Mouse (Mus musculus): ENCODE measurements around the gene Wwp2.

The Wwp2 gene

GRCm38 (mm10) chr8:107435962-107436831, at the start of gene Wwp2:
TSS of gene Wwp2 (plus strand) at chr8:107436365.
- peak; percentile 80 to 87 for DNase-seq

GRCm38 (mm10) chr8:107386642-107387041, 49.5 kb upstream of the Wwp2 start:
- peak; percentile 24 to 34 for DNase-seq

GRCm38 (mm10) chr8:107387861-107388260, 48.3 kb upstream of the Wwp2 start:
- peak; percentile 50 to 53 for DNase-seq

- DNase-seq, result peak; percentile 40 to 46
These were observed 46.6 kb upstream of the Wwp2 start for GRCm38 (mm10) chr8:107389557-107389956.

- no peak for DNase-seq
These were observed 45.6 kb upstream of the Wwp2 start for GRCm38 (mm10) chr8:107390476-107391135.

GRCm38 (mm10) chr8:107391136-107391516, 45.0 kb upstream of the Wwp2 start:
- DNase-seq, result no peak

GRCm38 (mm10) chr8:107395397-107395796, 40.8 kb upstream of the Wwp2 start:
- no peak for DNase-seq

- peak in 1 of 2 experiments; percentile 30 for DNase-seq
These were observed 40.0 kb upstream of the Wwp2 start for GRCm38 (mm10) chr8:107396106-107396670.

GRCm38 (mm10) chr8:107397665-107398064, 38.5 kb upstream of the Wwp2 start:
- DNase-seq, result no peak

- DNase-seq, result peak; percentile 74 to 77
These were observed 36.7 kb upstream of the Wwp2 start for GRCm38 (mm10) chr8:107399495-107399894.

GRCm38 (mm10) chr8:107401866-107402265, 34.3 kb upstream of the Wwp2 start:
- no peak for DNase-seq

GRCm38 (mm10) chr8:107403038-107403781, 33.0 kb upstream of the Wwp2 start, which contains the start of gene Nqo1:
TSS of gene Nqo1 (minus strand) at chr8:107403206.
- DNase-seq, result peak; percentile 66 to 67

GRCm38 (mm10) chr8:107404057-107404456, 32.1 kb upstream of the Wwp2 start:
- no peak for DNase-seq

- DNase-seq, result no peak
These were observed 30.2 kb upstream of the Wwp2 start for GRCm38 (mm10) chr8:107405935-107406334.

GRCm38 (mm10) chr8:107411391-107411790, 24.8 kb upstream of the Wwp2 start:
- no peak for DNase-seq

GRCm38 (mm10) chr8:107412552-107412951, 23.6 kb upstream of the Wwp2 start:
- DNase-seq, result no peak

GRCm38 (mm10) chr8:107413881-107414280, 22.3 kb upstream of the Wwp2 start:
- DNase-seq, result no peak

- DNase-seq, result no peak
These were observed 19.2 kb upstream of the Wwp2 start for GRCm38 (mm10) chr8:107417001-107417400.

- DNase-seq, result no peak
These were observed 12.0 kb upstream of the Wwp2 start for GRCm38 (mm10) chr8:107424176-107424575.

- peak; percentile 97 to 98 for DNase-seq
These were observed 11.5 kb upstream of the Wwp2 start, which contains the start of gene Nob1 for GRCm38 (mm10) chr8:107424597-107425229. TSS of gene Nob1 (minus strand) at chr8:107425051.

GRCm38 (mm10) chr8:107425230-107425597, 11.0 kb upstream of the Wwp2 start:
- DNase-seq, result no peak

- DNase-seq, result no peak
These were observed 5.3 kb upstream of the Wwp2 start for GRCm38 (mm10) chr8:107430821-107431220.

Data from cerebellum, adult 18-20 months (tissue).